Mouse (Mus musculus) mouse embryonic stem cell (cell line): ENCODE measurements around the gene Elobl.
"Not testable (repeated sequence)": the region's sequence is repeated elsewhere in the genome, so short reads cannot be mapped to it uniquely, and the experiment has no call there.

Experiments
- in situ Hi-C, 2 experiments: fragments of 300-500 bp; cut with MboI; formaldehyde crosslinking; loops; 1 replicate in 1 of 2; 3 replicates in 1 of 2; pipeline ENCODE4 v1.14.3; 2019 to 2020; ENCODE audit warnings: low sequenced_read_pairs in 2 of 2, low pct_unique_long_range_greater_than_20kb in 1 of 2, mixed read lengths in 1 of 2; ENCODE audit not compliant: unreplicated experiment in 1 of 2

Elobl gene

DNA sequence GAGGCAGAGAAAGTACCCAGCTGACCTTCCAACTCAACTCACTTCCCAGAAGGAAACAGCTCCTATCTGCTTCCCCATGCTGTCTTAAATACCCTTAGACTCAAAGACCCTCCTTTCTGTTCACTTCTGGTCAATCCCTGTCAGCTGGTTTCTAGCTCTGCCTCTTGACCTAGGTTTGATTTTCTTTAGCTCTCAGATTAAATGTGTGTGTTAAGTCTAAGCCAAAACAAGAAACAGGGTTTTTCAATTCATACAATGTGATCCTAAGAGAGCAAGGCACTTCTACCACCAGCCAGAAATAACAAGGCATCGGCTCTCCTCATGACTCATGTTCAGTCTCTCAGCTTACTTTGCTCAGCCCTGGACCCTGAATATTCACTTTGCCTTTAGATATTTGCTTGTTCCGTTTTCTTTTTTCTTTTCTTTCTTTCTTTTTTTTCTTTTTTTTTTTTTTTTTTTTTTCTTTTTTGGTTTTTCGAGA is at the start of gene Elobl:
Gene Elobl, minus strand, starts transcription at position 51 of the 481 bp plus-strand sequence.
- in situ Hi-C loops, result no loop called here

DNA sequence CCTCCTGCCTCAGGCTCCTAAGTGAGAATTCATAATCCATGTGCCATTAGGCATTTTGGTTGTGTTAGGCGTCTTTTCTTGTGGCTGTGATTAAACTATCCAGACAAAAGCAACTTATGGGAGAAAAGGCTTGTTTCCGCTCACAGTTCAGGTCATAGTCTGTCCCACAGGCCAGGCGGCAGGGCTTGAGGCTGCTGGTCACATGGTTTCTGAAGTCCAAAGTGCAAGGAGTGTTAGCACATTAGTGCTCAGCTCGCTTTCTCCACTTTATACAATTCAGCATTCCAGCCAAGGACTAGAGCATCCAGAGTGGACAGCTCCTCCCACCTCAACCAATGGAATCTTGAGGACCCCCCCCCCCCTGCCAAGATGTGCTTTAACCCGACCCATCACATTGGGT is 45.5 kb upstream of the Elobl start:
- in situ Hi-C loops, result no loop called here

DNA sequence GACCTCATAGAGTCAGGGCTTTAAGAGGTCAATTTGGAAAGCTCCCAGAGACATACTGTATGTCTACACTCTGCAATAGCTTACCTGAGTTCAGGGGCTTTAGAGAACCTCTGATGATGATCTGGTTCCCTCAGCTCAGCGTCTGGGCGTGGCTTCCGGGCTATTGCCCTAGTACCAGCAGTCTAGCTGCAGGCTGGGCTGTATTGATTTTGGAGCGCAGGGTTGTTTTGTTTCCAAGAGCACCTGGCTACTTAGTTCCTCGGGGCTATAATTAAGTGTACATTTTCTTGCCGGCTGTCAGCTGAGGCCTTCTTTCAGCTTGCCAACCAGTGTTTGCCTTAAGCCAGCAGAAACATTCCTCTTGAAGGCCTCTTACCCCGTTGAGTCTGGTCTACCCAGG is 42.8 kb upstream of the Elobl start:
- in situ Hi-C loops, result no loop called here

GRCm38 (mm10) chr11:89009066-89009465 is 42.3 kb upstream of the Elobl start:
- in situ Hi-C loops, result no loop called here

DNA sequence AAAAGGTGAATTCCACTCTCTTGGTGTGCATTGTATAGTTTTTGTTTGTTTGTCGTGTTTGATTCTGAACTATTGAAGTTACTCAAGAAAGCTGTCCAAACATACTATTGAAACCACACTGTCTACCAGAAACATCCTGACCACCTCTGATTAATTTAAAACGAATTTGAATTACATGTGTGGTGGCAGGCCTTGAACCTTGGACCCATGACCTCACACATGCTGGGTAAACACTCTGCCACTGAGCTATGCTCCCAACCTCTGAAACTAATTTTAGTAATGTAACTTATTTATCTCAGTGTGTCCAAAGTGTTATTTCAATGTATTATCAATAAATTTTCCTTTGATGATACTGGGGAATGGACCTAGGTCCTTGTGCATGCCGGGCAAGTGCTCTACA is 40.9 kb upstream of the Elobl start:
- in situ Hi-C loops, result no loop called here

DNA sequence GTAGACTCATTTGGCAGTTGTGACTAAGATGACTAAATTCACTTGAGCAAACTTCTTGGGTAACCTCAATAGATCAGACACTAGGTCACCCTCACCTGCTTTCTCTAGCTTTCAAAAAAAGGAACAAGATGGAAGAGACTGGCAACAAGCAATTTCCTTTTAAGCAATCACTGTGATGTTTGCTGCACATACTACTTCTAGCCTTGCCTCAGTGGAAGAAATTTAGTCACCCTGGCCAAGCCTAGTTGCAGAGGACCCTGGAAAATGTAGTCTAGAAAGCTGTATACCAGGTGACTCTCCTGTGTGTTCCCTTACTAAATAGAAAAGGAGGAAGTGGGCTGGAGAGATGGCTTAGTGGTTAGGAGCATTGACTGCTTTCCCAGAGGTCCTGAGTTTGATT is 39.7 kb upstream of the Elobl start:
- in situ Hi-C loops, result no loop called here

GRCm38 (mm10) chr11:89005473-89005872 is 38.7 kb upstream of the Elobl start:
- in situ Hi-C loops, result no loop called here

GRCm38 (mm10) chr11:89003726-89004125 is 37.0 kb upstream of the Elobl start:
- in situ Hi-C loops, result no loop called here

GRCm38 (mm10) chr11:89003078-89003477 is 36.3 kb upstream of the Elobl start:
- in situ Hi-C loops, result no loop called here

DNA sequence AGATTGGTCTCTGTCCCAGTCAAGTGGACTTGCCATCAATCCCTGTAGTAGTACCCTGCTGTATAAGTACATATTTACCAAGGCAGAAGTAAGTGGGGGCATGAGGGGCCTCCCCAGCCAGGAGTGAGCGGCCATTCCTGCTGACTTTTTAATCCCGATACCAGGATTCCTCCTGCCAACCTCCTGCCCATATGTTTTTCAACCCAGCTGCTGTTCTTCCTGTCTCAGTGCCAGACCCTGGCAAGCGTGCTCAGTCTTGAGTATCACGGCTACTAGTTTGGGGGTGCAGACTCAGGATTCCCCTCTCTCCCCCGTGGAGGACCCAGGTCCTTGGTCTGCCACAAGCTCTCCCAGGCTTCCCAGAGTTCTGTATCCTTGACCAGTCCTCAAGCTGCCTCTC is 35.9 kb upstream of the Elobl start:
- in situ Hi-C loops, result no loop called here

DNA sequence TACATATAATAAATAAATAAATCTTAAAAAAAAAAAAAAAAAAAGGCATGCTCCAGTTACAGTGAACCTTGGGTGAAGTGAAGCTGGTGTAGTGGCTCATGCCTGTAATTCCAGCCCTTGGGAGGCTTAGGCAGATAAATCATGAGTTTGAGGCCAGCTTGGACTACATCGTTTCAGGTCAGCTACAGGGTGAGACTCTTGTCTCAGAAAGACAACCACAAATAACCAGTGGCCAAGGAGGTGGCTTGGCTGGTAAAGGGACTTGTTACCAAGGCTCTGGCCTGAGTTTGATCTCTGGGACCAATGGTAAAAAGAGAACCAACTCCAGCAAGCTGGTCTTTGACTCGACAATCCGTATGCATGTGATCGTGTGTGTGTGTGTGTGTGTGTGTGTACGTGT is 35.3 kb upstream of the Elobl start:
- in situ Hi-C loops, result no loop called here

DNA sequence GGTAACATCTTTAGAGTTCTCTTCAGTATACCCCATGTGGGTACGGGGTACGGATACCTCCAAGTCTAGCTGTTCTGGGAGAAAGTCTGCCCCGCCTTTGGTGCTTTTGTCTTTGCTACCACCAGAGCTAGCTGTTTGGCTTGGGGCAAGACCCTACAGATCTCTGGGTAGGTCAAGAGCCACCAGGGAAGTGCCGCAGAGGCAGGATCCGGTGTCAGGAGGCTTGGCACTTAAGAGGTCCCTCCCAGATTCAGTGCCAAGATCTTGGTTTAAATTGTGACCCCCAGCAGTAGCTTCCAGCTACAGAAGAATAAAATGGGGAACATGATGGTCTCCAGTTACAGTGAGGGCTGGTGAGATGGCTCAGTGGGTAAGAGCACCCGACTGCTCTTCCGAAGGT is 34.8 kb upstream of the Elobl start:
- in situ Hi-C loops, result no loop called here

DNA sequence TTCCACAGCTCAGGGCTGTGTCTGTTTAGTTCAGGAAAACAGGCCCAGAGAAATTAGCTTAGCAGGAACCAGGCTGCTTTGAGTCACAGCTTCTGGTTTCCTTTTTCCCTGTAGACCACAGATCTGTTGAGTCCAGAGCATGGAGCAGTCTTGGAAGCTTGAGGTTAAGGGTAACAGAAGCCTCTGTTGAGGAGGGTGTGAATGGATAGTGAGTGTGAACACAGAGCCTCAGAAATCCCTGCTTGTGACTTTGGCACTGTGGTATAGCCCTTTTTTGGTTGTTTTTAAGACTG is 33.7 kb upstream of the Elobl start:
- in situ Hi-C loops, result no loop called here

- in situ Hi-C loops, result no loop called here
Observed at GRCm38 (mm10) chr11:88999723-89000526, 33.2 kb upstream of the Elobl start.

DNA sequence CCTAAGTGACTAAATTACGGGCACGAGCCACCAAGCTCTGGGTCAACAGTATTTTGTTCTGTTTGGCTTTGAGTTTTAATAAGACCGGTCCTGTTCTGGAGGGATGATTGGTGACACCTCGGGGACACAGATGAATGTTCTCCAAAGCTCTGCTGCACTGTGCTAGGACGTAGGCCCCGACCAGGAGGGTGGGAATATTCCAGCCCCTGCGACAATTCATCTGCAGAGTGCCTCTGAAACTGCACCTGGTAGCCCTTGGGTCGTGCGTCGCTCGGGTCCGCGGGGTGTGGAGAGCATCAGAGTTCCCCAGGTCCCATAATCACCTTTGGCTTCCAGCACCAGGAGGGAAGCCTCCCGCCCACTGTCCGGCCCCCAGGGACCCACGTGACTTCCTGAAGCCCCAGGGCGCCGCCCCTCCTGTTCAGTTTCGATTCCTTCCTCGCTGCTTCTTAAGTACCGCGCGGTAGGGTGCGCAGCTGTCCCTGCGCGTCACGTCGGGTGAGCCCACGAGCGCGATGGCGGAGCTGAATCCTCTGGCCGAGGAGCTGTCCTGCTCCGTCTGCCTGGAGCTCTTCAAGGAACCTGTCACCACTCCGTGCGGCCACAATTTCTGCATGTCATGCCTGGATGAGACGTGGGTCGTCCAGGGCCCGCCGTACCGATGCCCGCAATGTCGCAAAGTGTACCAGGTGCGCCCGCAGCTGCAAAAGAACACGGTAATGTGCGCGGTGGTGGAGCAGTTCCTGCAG is 32.4 kb upstream of the Elobl start, which contains the start of gene Trim25:
Gene Trim25, plus strand, starts transcription at position 403 of the 749 bp plus-strand sequence.
- in situ Hi-C loops, result no loop called here

DNA sequence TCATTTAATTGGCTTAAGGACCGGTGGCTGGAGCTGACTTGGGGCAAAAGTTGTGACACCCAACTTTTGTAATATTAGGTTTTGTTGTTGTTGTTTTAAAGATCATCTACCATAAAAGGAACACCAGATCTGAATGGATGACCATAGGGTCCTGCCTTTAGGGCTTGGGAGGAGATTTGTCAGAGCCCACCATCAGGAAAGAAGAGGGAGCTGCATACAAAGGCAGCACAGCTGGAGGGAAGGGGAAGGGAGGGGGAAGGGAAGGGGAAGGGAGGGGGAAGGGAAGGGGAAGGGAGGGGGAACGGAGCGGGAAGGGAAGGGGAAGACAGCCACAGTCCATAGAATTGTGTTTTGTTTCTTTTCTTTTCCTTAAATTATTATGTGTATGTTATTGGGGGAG is 31.7 kb upstream of the Elobl start:
- in situ Hi-C loops, result no loop called here

DNA sequence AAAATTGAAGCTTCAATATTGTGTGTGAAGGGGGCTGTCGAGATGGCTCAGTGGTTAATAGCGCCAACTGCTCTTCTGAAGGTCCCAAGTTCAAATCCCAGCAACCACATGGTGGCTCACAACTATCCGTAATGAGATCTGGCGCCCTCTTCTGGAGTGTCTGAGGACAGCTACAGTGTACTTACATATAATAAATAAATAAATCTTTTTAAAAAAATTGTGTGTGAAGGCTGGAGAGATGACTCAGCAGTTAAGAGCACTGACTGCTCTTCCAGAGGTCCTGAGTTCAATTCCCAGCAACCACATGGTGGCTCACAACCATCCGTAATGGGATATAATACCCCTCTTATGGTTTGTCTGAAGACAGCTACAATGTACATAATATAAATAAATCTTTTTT is 30.6 kb upstream of the Elobl start:
- in situ Hi-C loops, result not testable (repeated sequence)

- in situ Hi-C loops, result no loop called here
Observed at GRCm38 (mm10) chr11:88996427-88996826, 29.7 kb upstream of the Elobl start.

DNA sequence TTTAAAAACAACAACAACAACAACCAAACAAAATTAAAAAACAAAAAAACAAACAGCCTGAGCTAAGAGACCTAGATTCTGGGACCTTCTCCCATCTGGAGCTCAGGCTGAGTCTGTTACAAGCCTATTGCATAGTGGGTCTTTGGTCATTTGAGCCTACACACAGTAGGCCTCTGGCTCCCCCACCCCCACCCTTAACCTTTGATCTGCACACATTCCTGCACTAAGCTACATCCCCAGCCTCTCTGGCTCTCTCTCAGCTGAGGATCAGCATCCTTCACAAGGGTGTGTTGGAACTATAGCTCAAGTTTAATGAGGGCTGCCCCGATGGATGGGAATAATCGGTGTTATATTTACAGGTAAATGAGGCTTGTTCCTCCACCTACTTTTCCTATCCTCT is 28.9 kb upstream of the Elobl start:
- in situ Hi-C loops, result no loop called here

- in situ Hi-C loops, result no loop called here
Observed at GRCm38 (mm10) chr11:88994492-88994891, 27.8 kb upstream of the Elobl start.
